29 mouse cellular contexts compared by ENCODE assay signal in the genomic region with DNA sequence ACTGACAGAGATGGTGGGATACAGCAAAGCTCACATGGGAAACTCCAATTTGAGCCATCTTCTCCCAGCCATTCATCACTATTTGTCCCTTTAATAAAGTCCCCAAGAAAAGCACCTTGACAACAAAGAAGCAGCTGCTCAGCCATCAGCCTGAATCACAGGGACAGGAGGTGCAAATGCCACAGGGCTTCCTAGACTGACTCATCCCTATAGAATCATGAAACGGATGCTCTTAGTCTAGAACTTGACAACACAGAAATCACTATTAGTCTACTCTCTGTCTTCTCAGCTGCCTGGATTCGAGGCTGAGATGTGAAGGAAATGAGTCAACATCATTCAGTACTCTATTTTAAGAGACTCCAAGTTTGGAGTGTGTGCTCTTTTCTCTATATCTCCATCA.
DNase-seq lines count a peak whose midpoint lies in the region; ATAC-seq and TF ChIP-seq lines count a peak whose summit lies in the region.
"Had no signal": no experiment of that assay in that cellular context is flagged by ENCODE, and none has a peak within 500 bp of the region (broad histone marks: within the 10 kb centered on the region; RNA-seq: fewer than 3 reads in every experiment).

No protein-coding gene starts in this region.

- no peaks in the 10 kb centered on the region for H3K27me3 ChIP-seq in C2C12 (ENCODE audit: control insufficient read depth, insufficient read depth, insufficient read length)
- H3K27me3 ChIP-seq: embryonic facial prominence, embryonic 13.5 days; forebrain, embryonic 13.5 days; heart, embryonic 12.5 days; heart, embryonic 15.5 days had no signal

- H3K4me1 ChIP-seq in embryonic fibroblast, embryonic 13.5 days (ENCODE audit: control insufficient read depth, insufficient read depth, low read length) = peaks cover 2% of the 10 kb centered on the region; the same call in 1 of the 2 replicates
- H3K4me1 ChIP-seq: embryonic facial prominence, embryonic 10.5 days; embryonic facial prominence, embryonic 13.5 days had no signal

- no peak for TF ChIP-seq CTCF in C2C12 (IDR thresholded peaks at IDR 0.05; ENCODE audit: control insufficient read depth, insufficient read depth, insufficient read length)
- TF ChIP-seq CTCF in embryonic fibroblast, embryonic 13.5 days (IDR thresholded peaks at IDR 0.05; ENCODE audit: borderline replicate concordance, insufficient read depth, low read length) = no peak

- no peak for DNase-seq in frontal cortex, postnatal 25 days (ENCODE audit: low spot score in 2 of 2)
- DNase-seq in right cerebral cortex, adult 18-20 months = peak; percentile 10
- DNase-seq in right cerebral cortex, postnatal 10 days (ENCODE audit: low spot score in 2 of 2) = no peak
- DNase-seq in thymus, postnatal 10 days (ENCODE audit: low spot score in 2 of 2) = no peak
- DNase-seq: adrenal gland, adult 2 months; adrenal gland, postnatal 14 days; cerebellum, adult 11-12 months; cerebellum, adult 8-10 months; cerebellum, postnatal 10 days; cerebellum, postnatal 36 days; embryo, embryonic 11 days; gastrocnemius, postnatal 25 days; heart, adult 18-20 months; heart, postnatal 14 days; heart, postnatal 4 days had no signal

- H3K79me3 ChIP-seq in C2C12 (ENCODE audit: low read depth) = no peaks in the 10 kb centered on the region

- TF ChIP-seq POLR2A in embryonic fibroblast, embryonic 13.5 days (IDR thresholded peaks at IDR 0.05; ENCODE audit: low read depth, low read length) = no peak

- H3K36me3 ChIP-seq in C2C12 (ENCODE audit: control insufficient read depth, insufficient read depth) = no peaks in the 10 kb centered on the region
- H3K36me3 ChIP-seq: embryonic facial prominence, embryonic 10.5 days; embryonic facial prominence, embryonic 13.5 days; forebrain, embryonic 10.5 days; heart, embryonic 12.5 days; heart, embryonic 15.5 days had no signal

- no peaks in the 10 kb centered on the region for H3K79me2 ChIP-seq in C2C12 (ENCODE audit: control insufficient read depth, insufficient read depth)

- peak overlapping the region; percentile 49; the same call in 1 of the 2 replicates for H3K27ac ChIP-seq in embryonic fibroblast, embryonic 13.5 days (ENCODE audit: insufficient read depth, low read length)
- H3K27ac ChIP-seq: embryonic facial prominence, embryonic 10.5 days; embryonic facial prominence, embryonic 13.5 days; forebrain, embryonic 10.5 days; forebrain, embryonic 13.5 days; heart, embryonic 15.5 days; hindbrain, embryonic 14.5 days; hindbrain, postnatal 0 days had no signal

- no peak overlapping the region for H3K4me3 ChIP-seq in C2C12 (ENCODE audit: insufficient read depth, poor library complexity, severe bottlenecking)
- no peak overlapping the region for H3K4me3 ChIP-seq in embryonic fibroblast, embryonic 13.5 days (ENCODE audit: insufficient read depth, low read length)
- H3K4me3 ChIP-seq: embryonic facial prominence, embryonic 10.5 days; embryonic facial prominence, embryonic 13.5 days; forebrain, embryonic 10.5 days; forebrain, embryonic 13.5 days; heart, embryonic 12.5 days; heart, embryonic 15.5 days had no signal

- peak; percentile 34; the same call in 1 of the 2 replicates for ATAC-seq in frontal cortex, adult (ENCODE audit: low TSS enrichment)
- no peak for ATAC-seq in monocyte, adult 5-6 weeks (replicated peaks; ENCODE audit: insufficient number of reproducible peaks, low FRiP score, low TSS enrichment, poor library complexity, severe bottlenecking)
- ATAC-seq: forebrain, embryonic 13.5 days; forebrain, embryonic 16.5 days; hindbrain, postnatal 0 days; inflammation-experienced regulatory T-cells, adult 6 months had no signal

- no peak overlapping the region for H3ac ChIP-seq in C2C12 (ENCODE audit: control insufficient read depth, insufficient read length, low read depth)

TF ChIP-seq in C2C12, 6 proteins besides CTCF, POLR2A, EP300 and RAD21:
- no peak for TF ChIP-seq CEBPB (IDR thresholded peaks at IDR 0.05; ENCODE audit: low read depth)
- TF ChIP-seq USF1 (IDR thresholded peaks at IDR 0.05; ENCODE audit: low read depth) = no peak
- no peak for TF ChIP-seq MYOG (IDR thresholded peaks at IDR 0.05; ENCODE audit: control insufficient read depth, extremely low read depth, insufficient read length)
- no peak for TF ChIP-seq FOSL1 (IDR thresholded peaks at IDR 0.05; ENCODE audit: insufficient read depth, low read length, poor library complexity, severe bottlenecking)
- peak; percentile 60 for TF ChIP-seq MYOD1 (IDR thresholded peaks at IDR 0.05; ENCODE audit: control insufficient read depth, insufficient read length, low read depth)
